Mouse (Mus musculus) embryonic facial prominence, embryonic 14.5 days (tissue): Measurements from ENCODE around the gene Zp1. TPM values are rescaled to one million over a fixed set of nuclear protein-coding genes. Genes with fewer than 3 reads are reported as not detected.

Source experiments
- ATAC-seq: fragments of 200-750 bp; cut with Nextera tagmentation; 2 replicates; pipeline ENCODE4 v1.8.0; 2017; ENCODE audit warnings: low read depth, moderate number of reproducible peaks, moderate TSS enrichment
- DNase-seq: peaks from one replicate; pipeline ENCODE4 v3.0.0-alpha.2; 2015; ENCODE audit warnings: low spot score
- H3K27ac ChIP-seq: fragments of 300-500 bp; sonication (generic); replicated peaks from 2 replicates; pipeline ENCODE4 v1.5.1; 2014; ENCODE audit warnings: low read depth, mild to moderate bottlenecking, low read length, moderate library complexity
- H3K27me3 ChIP-seq: fragments of 300-500 bp; sonication (generic); replicated peaks from 2 replicates; pipeline ENCODE4 v1.6.1; 2014; ENCODE audit warnings: low read length; ENCODE audit not compliant: control insufficient read depth, insufficient read depth
- H3K36me3 ChIP-seq: fragments of 300-500 bp; sonication (generic); 2 replicates; pipeline ENCODE4 v1.6.1; 2014; ENCODE audit warnings: low read length, mixed read lengths; ENCODE audit not compliant: control insufficient read depth, insufficient read depth
- H3K4me1 ChIP-seq: fragments of 300-500 bp; sonication (generic); 2 replicates; pipeline ENCODE4 v1.6.1; 2014; ENCODE audit warnings: antibody characterized with exemption, low read length; ENCODE audit not compliant: control insufficient read depth, insufficient read depth
- H3K4me2 ChIP-seq: fragments of 300-500 bp; sonication (generic); 2 replicates; pipeline ENCODE4 v1.6.1; 2014; ENCODE audit warnings: low read depth, mild to moderate bottlenecking, low read length, moderate library complexity, mixed read lengths
- H3K4me3 ChIP-seq: fragments of 300-500 bp; sonication (generic); 2 replicates; pipeline ENCODE4 v1.5.1; 2014; ENCODE audit warnings: low read depth, mild to moderate bottlenecking, low read length
- H3K9ac ChIP-seq: fragments of 300-500 bp; sonication (generic); 2 replicates; pipeline ENCODE4 v1.6.1; 2014; ENCODE audit warnings: low read depth, mild to moderate bottlenecking, low read length, moderate library complexity, mixed read lengths
- H3K9me3 ChIP-seq: fragments of 300-500 bp; sonication (generic); 2 replicates; pipeline ENCODE4 v1.6.1; 2016; ENCODE audit warnings: low read length; ENCODE audit not compliant: control insufficient read depth
- WGBS: fragments of 180-500 bp; shearing (Covaris S2); extraction: QIAGEN DNeasy Blood & Tissue Kit; methylation state at CpG from one replicate; pipeline ENCODE4 v1.1.7; 2014; 5-methylcytosine and 5-hydroxymethylcytosine counted together
- polyA plus RNA-seq: library from polyadenylated mRNA; unstranded; fragments of >200 nt; fragmentation: Nextera tagmentation; extraction: Ambion mirVana; gene quantifications from 2 replicates; pipeline ENCODE4 v1.2.1, GENCODE M21; 2014

The Zp1 gene
- polyA plus RNA-seq, 1 experiment from 2014 or later = not detected

- 84% methylated on average over 2 of the region's 2 CpGs for WGBS
These were observed 5.6 kb downstream of the Zp1 start for GRCm38 (mm10) chr19:10914870-10915269.

GRCm38 (mm10) chr19:10914291-10914690 is 6.1 kb downstream of the Zp1 start:
- DNase-seq = peak; percentile 21
- 51% methylated on average over 7 of the region's 7 CpGs for WGBS

More at GRCm38 (mm10) chr19:10914870-10915269, 5.6 kb downstream of the Zp1 start:
- Histone ChIP-seq H3K4me1 (no peaks in the 10 kb centered on the region), H3K4me3 (no peak overlapping the region), H3K9ac (no peak overlapping the region), H3K27ac (no peak overlapping the region), H3K27me3 (no peaks in the 10 kb centered on the region), H3K9me3 (no peaks in the 10 kb centered on the region), H3K36me3 (no peaks in the 10 kb centered on the region), H3K4me2 (no peak overlapping the region)
- DNase-seq (no peak), ATAC-seq (no peak)

GRCm38 (mm10) chr19:10909087-10909721 is 11.2 kb downstream of the Zp1 start:
- WGBS = 38% methylated on average over 6 of the region's 6 CpGs
- DNase-seq (peak; percentile 87), ATAC-seq (peak; percentile 67)
- H3K4me1 ChIP-seq = peaks cover 7% of the 10 kb centered on the region
- no peaks in the 10 kb centered on the region for H3K9me3 ChIP-seq
- H3K9ac ChIP-seq = 0 out of 2 replicates have a peak overlapping the region, but pooled peaks have one; percentile 25
- H3K4me3 ChIP-seq = no peak overlapping the region
- no peaks in the 10 kb centered on the region for H3K27me3 ChIP-seq
- H3K4me2 ChIP-seq = no peak overlapping the region
- H3K36me3 ChIP-seq = peaks cover 28% of the 10 kb centered on the region
- peak overlapping the region; percentile 84 for H3K27ac ChIP-seq

More at GRCm38 (mm10) chr19:10914291-10914690, 6.1 kb downstream of the Zp1 start:
- Histone ChIP-seq H3K4me2 (no peak overlapping the region), H3K9ac (no peak overlapping the region), H3K27ac (no peak overlapping the region), H3K9me3 (no peaks in the 10 kb centered on the region), H3K4me1 (no peaks in the 10 kb centered on the region), H3K36me3 (no peaks in the 10 kb centered on the region), H3K4me3 (no peak overlapping the region), H3K27me3 (no peaks in the 10 kb centered on the region)
- ATAC-seq = no peak

- Histone ChIP-seq H3K27ac (no peak overlapping the region), H3K27me3 (no peaks in the 10 kb centered on the region), H3K4me2 (no peak overlapping the region), H3K9me3 (no peaks in the 10 kb centered on the region), H3K36me3 (peaks cover 41% of the 10 kb centered on the region), H3K4me3 (no peak overlapping the region), H3K9ac (no peak overlapping the region), H3K4me1 (peaks cover 7% of the 10 kb centered on the region)
- DNase-seq (peak; percentile 46), ATAC-seq (no peak)
- 51% methylated on average over 3 of the region's 3 CpGs for WGBS
These were observed 12.5 kb downstream of the Zp1 start for GRCm38 (mm10) chr19:10907891-10908290.

GRCm38 (mm10) chr19:10905728-10906000 is 14.8 kb downstream of the Zp1 start:
- Histone ChIP-seq H3K4me2 (no peak overlapping the region), H3K4me1 (peaks cover 7% of the 10 kb centered on the region), H3K36me3 (peaks cover 63% of the 10 kb centered on the region), H3K9me3 (no peaks in the 10 kb centered on the region), H3K27me3 (no peaks in the 10 kb centered on the region), H3K27ac (peak overlapping the region; percentile 52; the same call in 1 of the 2 replicates), H3K9ac (no peak overlapping the region), H3K4me3 (no peak overlapping the region)
- DNase-seq (no peak), ATAC-seq (no peak)
- WGBS = 76% methylated on average over 5 of the region's 5 CpGs

- peaks cover 7% of the 10 kb centered on the region for H3K4me1 ChIP-seq
- no peaks in the 10 kb centered on the region for H3K9me3 ChIP-seq
- H3K4me2 ChIP-seq = no peak overlapping the region
- DNase-seq (peak; percentile 77), ATAC-seq (peak; percentile 69; the same call in 1 of the 2 replicates)
- peaks cover 69% of the 10 kb centered on the region for H3K36me3 ChIP-seq
- H3K9ac ChIP-seq = no peak overlapping the region
- H3K4me3 ChIP-seq = no peak overlapping the region
- H3K27me3 ChIP-seq = no peaks in the 10 kb centered on the region
- H3K27ac ChIP-seq = peak overlapping the region; percentile 52; the same call in 1 of the 2 replicates
- WGBS = 65% methylated on average over 7 of the region's 7 CpGs
These were observed 15.3 kb downstream of the Zp1 start for GRCm38 (mm10) chr19:10904927-10905727.

GRCm38 (mm10) chr19:10904512-10904911 is 15.9 kb downstream of the Zp1 start:
- Histone ChIP-seq H3K27ac (no peak overlapping the region), H3K36me3 (peaks cover 75% of the 10 kb centered on the region), H3K4me3 (no peak overlapping the region), H3K4me1 (peaks cover 7% of the 10 kb centered on the region), H3K4me2 (no peak overlapping the region), H3K9ac (no peak overlapping the region), H3K9me3 (no peaks in the 10 kb centered on the region), H3K27me3 (no peaks in the 10 kb centered on the region)
- 84% methylated on average over 5 of the region's 5 CpGs for WGBS
- ATAC-seq (no peak), DNase-seq (no peak)

GRCm38 (mm10) chr19:10901046-10901445 is 19.4 kb downstream of the Zp1 start:
- ATAC-seq = no peak
- H3K9ac ChIP-seq = no peak overlapping the region
- no peak overlapping the region for H3K4me2 ChIP-seq
- no peaks in the 10 kb centered on the region for H3K27me3 ChIP-seq
- H3K4me1 ChIP-seq = peaks cover 8% of the 10 kb centered on the region
- no peak overlapping the region for H3K4me3 ChIP-seq
- H3K27ac ChIP-seq = no peak overlapping the region
- H3K9me3 ChIP-seq = no peaks in the 10 kb centered on the region
- 90% methylated on average over 5 of the region's 5 CpGs for WGBS
- DNase-seq = no peak
- peaks cover 86% of the 10 kb centered on the region for H3K36me3 ChIP-seq
